Mouse (Mus musculus) lung, embryonic 14.5 days (tissue): ENCODE measurements around the gene Thy1. TPM values are rescaled to one million over a fixed set of nuclear protein-coding genes. Genes with fewer than 3 reads are reported as not detected.
A peak's percentile ranks its signal among the peaks of the same experiment; 100 is the strongest.

Experiments
- ATAC-seq: fragments of 200-750 bp; cut with Nextera tagmentation; 2 replicates; pipeline ENCODE4 v1.8.0; 2017; ENCODE audit warnings: mild to moderate bottlenecking, moderate TSS enrichment, moderate library complexity; ENCODE audit not compliant: insufficient read depth
- DNase-seq: peaks from one replicate; pipeline ENCODE4 v3.0.0-alpha.2; 2015
- H3K27ac ChIP-seq: fragments of 300-500 bp; sonication (generic); 2 replicates; pipeline ENCODE4 v1.5.1; 2014; ENCODE audit warnings: low read depth, mild to moderate bottlenecking, moderate library complexity
- H3K27me3 ChIP-seq: fragments of 300-500 bp; sonication (generic); 2 replicates; pipeline ENCODE4 v1.6.1; 2014; ENCODE audit warnings: low read length, control low read depth; ENCODE audit not compliant: insufficient read depth
- H3K36me3 ChIP-seq: fragments of 300-500 bp; sonication (generic); 2 replicates; pipeline ENCODE4 v1.6.1; 2014; ENCODE audit warnings: control low read depth; ENCODE audit not compliant: insufficient read depth
- H3K4me1 ChIP-seq: fragments of 300-500 bp; sonication (generic); 2 replicates; pipeline ENCODE4 v1.6.1; 2014; ENCODE audit warnings: antibody characterized with exemption, control low read depth; ENCODE audit not compliant: insufficient read depth
- H3K4me2 ChIP-seq: fragments of 300-500 bp; sonication (generic); 2 replicates; pipeline ENCODE4 v1.6.1; 2014; ENCODE audit warnings: mild to moderate bottlenecking
- H3K4me3 ChIP-seq: fragments of 300-500 bp; sonication (generic); 2 replicates; pipeline ENCODE4 v1.5.1; 2014; ENCODE audit warnings: low read depth, low read length
- H3K9ac ChIP-seq: fragments of 300-500 bp; sonication (generic); 2 replicates; pipeline ENCODE4 v1.6.1; 2014
- H3K9me3 ChIP-seq: fragments of 300-500 bp; sonication (generic); 2 replicates; pipeline ENCODE4 v1.6.1; 2016; ENCODE audit warnings: low read depth, low read length, control low read depth
- CTCF ChIP-seq: IDR thresholded peaks from 2 replicates; pipeline ENCODE4 v1.5.1; 2016; ENCODE audit warnings: antibody characterized with exemption, low read depth
- WGBS: fragments of 180-500 bp; shearing (Covaris S2); extraction: QIAGEN DNeasy Blood & Tissue Kit; methylation state at CpG from one replicate; pipeline ENCODE4 v1.1.7; 2014; 5-methylcytosine and 5-hydroxymethylcytosine counted together
- polyA plus RNA-seq: library from polyadenylated mRNA; unstranded; fragments of >200 nt; fragmentation: Nextera tagmentation; extraction: Ambion mirVana; gene quantifications from 2 replicates; pipeline ENCODE4 v1.2.1, GENCODE M21; 2014

Thy1 gene
- polyA plus RNA-seq, 1 experiment from 2014 or later: 0.46 TPM

GRCm38 (mm10) chr9:44088877-44089608 is 45.9 kb downstream of the Thy1 start:
- WGBS: 54% methylated on average over 12 of the region's 12 CpGs
- no peak for TF ChIP-seq CTCF
- ATAC-seq (no peak), DNase-seq (no peak)
- no peak overlapping the region for H3K4me3 ChIP-seq
- peaks cover 16% of the 10 kb centered on the region; the same call in 1 of the 2 replicates for H3K36me3 ChIP-seq
- H3K9me3 ChIP-seq: no peaks in the 10 kb centered on the region
- peaks cover 7% of the 10 kb centered on the region; the same call in 1 of the 2 replicates for H3K4me1 ChIP-seq
- H3K27ac ChIP-seq: no peak overlapping the region
- H3K4me2 ChIP-seq: no peak overlapping the region; the same call in 1 of the 2 replicates
- H3K27me3 ChIP-seq: peaks cover 18% of the 10 kb centered on the region; the same call in 1 of the 2 replicates
- H3K9ac ChIP-seq: no peak overlapping the region

- Histone ChIP-seq H3K4me3 (no peak overlapping the region), H3K27me3 (no peaks in the 10 kb centered on the region), H3K36me3 (peaks cover 16% of the 10 kb centered on the region; the same call in 1 of the 2 replicates), H3K4me1 (no peaks in the 10 kb centered on the region), H3K9ac (no peak overlapping the region), H3K27ac (no peak overlapping the region), H3K9me3 (no peaks in the 10 kb centered on the region), H3K4me2 (no peak overlapping the region)
- TF ChIP-seq CTCF: peak; percentile 76
- 38% methylated on average over 24 of the region's 24 CpGs for WGBS
- ATAC-seq: peak; percentile 42; the same call in 1 of the 2 replicates
- peak; percentile 75 for DNase-seq
These were observed 50.7 kb downstream of the Thy1 start for GRCm38 (mm10) chr9:44093612-44094503.

GRCm38 (mm10) chr9:44094737-44095136 is 51.6 kb downstream of the Thy1 start:
- Histone ChIP-seq H3K4me2 (no peak overlapping the region), H3K27me3 (no peaks in the 10 kb centered on the region), H3K9me3 (no peaks in the 10 kb centered on the region), H3K4me1 (no peaks in the 10 kb centered on the region), H3K27ac (no peak overlapping the region), H3K9ac (no peak overlapping the region), H3K36me3 (peaks cover 16% of the 10 kb centered on the region; the same call in 1 of the 2 replicates), H3K4me3 (no peak overlapping the region)
- TF ChIP-seq CTCF: no peak
- no peak for ATAC-seq
- no peak for DNase-seq
- WGBS: 84% methylated on average over 3 of the region's 3 CpGs

- no peak for TF ChIP-seq CTCF
- Histone ChIP-seq H3K9me3 (no peaks in the 10 kb centered on the region), H3K27ac (no peak overlapping the region), H3K4me2 (no peak overlapping the region), H3K4me1 (no peaks in the 10 kb centered on the region), H3K4me3 (no peak overlapping the region), H3K9ac (no peak overlapping the region), H3K36me3 (peaks cover 16% of the 10 kb centered on the region; the same call in 1 of the 2 replicates), H3K27me3 (no peaks in the 10 kb centered on the region)
- 86% methylated on average over 9 of the region's 9 CpGs for WGBS
- DNase-seq (no peak), ATAC-seq (no peak)
These were observed 52.6 kb downstream of the Thy1 start for GRCm38 (mm10) chr9:44095781-44096180.

GRCm38 (mm10) chr9:44096536-44096935 is 53.4 kb downstream of the Thy1 start:
- no peaks in the 10 kb centered on the region for H3K27me3 ChIP-seq
- no peak for DNase-seq
- no peak for ATAC-seq
- no peak overlapping the region for H3K4me2 ChIP-seq
- H3K9ac ChIP-seq: no peak overlapping the region
- no peaks in the 10 kb centered on the region for H3K9me3 ChIP-seq
- 0 out of 2 replicates have a peak, but pooled peaks cover 10% of the 10 kb centered on the region for H3K36me3 ChIP-seq
- no peak overlapping the region for H3K27ac ChIP-seq
- H3K4me3 ChIP-seq: no peak overlapping the region
- H3K4me1 ChIP-seq: no peaks in the 10 kb centered on the region
- WGBS: 34% methylated on average over 9 of the region's 9 CpGs
- no peak for TF ChIP-seq CTCF

Other genes with a start within 250 kb of the Thy1 start
- gene Usp2, start 23.6 kb downstream of the Thy1 start, polyA plus RNA-seq: 7.5 and 8.8 TPM in 2 replicates
- gene Mfrp, start 58.3 kb downstream of the Thy1 start, polyA plus RNA-seq: 0.07 and 0.11 TPM in 2 replicates
- gene C1qtnf5, start 63.9 kb downstream of the Thy1 start, polyA plus RNA-seq: 4.7 and 5.0 TPM in 2 replicates
- 0.08 and 0.32 TPM in 2 replicates for gene Gm49380, start 70.1 kb downstream of the Thy1 start, polyA plus RNA-seq
- gene Rnf26, start 70.1 kb downstream of the Thy1 start, polyA plus RNA-seq: 85.6 and 89.2 TPM in 2 replicates
- 84.9 and 87.7 TPM in 2 replicates for gene Mcam, start 91.1 kb downstream of the Thy1 start, polyA plus RNA-seq
- 20.9 and 21.9 TPM in 2 replicates for gene Cbl, start 190.7 kb downstream of the Thy1 start, polyA plus RNA-seq
- not detected in 2 replicates for gene Ccdc153, start 197.3 kb downstream of the Thy1 start, polyA plus RNA-seq
- 0.11 and 0.13 TPM in 2 replicates for gene Pdzd3, start 208.1 kb downstream of the Thy1 start, polyA plus RNA-seq
- gene Nlrx1, start 225.2 kb downstream of the Thy1 start, polyA plus RNA-seq: 9.2 and 9.6 TPM in 2 replicates
- 2.4 and 2.7 TPM in 2 replicates for gene Abcg4, start 245.2 kb downstream of the Thy1 start, polyA plus RNA-seq